Mouse (Mus musculus) ES-E14 (cell line): ENCODE data around the gene Tcf19. TPM values are rescaled to one million over a fixed set of nuclear protein-coding genes. Genes with fewer than 3 reads are reported as not detected.

Source experiments
- DNase-seq: peaks from one replicate; pipeline ENCODE4 v3.0.0-alpha.2; 2013; ENCODE audit warnings: low read depth, low spot score
- H3K27ac ChIP-seq: 2 replicates; pipeline ENCODE4 v1.5.1; 2012; ENCODE audit warnings: low read depth, mild to moderate bottlenecking, low read length, moderate library complexity, mixed read lengths; ENCODE audit not compliant: poor library complexity, insufficient read depth, severe bottlenecking
- H3K36me3 ChIP-seq: 2 replicates; pipeline ENCODE4 v1.6.1; 2012; ENCODE audit warnings: mild to moderate bottlenecking, low read length, moderate library complexity, mixed read lengths; ENCODE audit not compliant: control insufficient read depth, poor library complexity, insufficient read depth, severe bottlenecking
- H3K4me1 ChIP-seq, 2 experiments: fragments of 150-350 bp in 1 of 2; sonication (generic) in 1 of 2; 2 replicates each; pipeline ENCODE4 v1.6.1; 2012; ENCODE audit warnings: low read length in 2 of 2, mild to moderate bottlenecking in 1 of 2, mixed read lengths in 1 of 2; ENCODE audit not compliant: control insufficient read depth in 2 of 2, insufficient read depth in 2 of 2, poor library complexity in 1 of 2
- H3K4me3 ChIP-seq, 2 experiments: fragments of 150-350 bp in 1 of 2; sonication (generic) in 1 of 2; 2 replicates each; pipeline ENCODE4 v1.5.1; 2012; ENCODE audit warnings: low read length in 2 of 2, low read depth in 1 of 2, mild to moderate bottlenecking in 1 of 2, mixed read lengths in 1 of 2; ENCODE audit not compliant: insufficient read depth in 1 of 2, poor library complexity in 1 of 2, severe bottlenecking in 1 of 2
- H3K9ac ChIP-seq: 2 replicates; pipeline ENCODE4 v1.6.1; 2012; ENCODE audit warnings: low read depth, mild to moderate bottlenecking, low read length, mixed read lengths; ENCODE audit not compliant: poor library complexity, insufficient read depth, severe bottlenecking
- H3K9me3 ChIP-seq: fragments of 150-350 bp; sonication (generic); 2 replicates; pipeline ENCODE4 v1.6.1; 2012; ENCODE audit warnings: low read depth, mild to moderate bottlenecking, low read length; ENCODE audit not compliant: control insufficient read depth, insufficient read depth
- CHD2 ChIP-seq: IDR thresholded peaks from 2 replicates; pipeline ENCODE4 v1.6.1; 2014; ENCODE audit warnings: mild to moderate bottlenecking, low read depth, low read length, inconsistent platforms
- HCFC1 ChIP-seq: IDR thresholded peaks from 2 replicates; pipeline ENCODE4 v1.6.1; 2012; ENCODE audit warnings: low read length, inconsistent platforms, borderline replicate concordance; ENCODE audit not compliant: insufficient read depth
- MAFK ChIP-seq: IDR thresholded peaks from 2 replicates; pipeline ENCODE4 v1.6.1; 2014; ENCODE audit warnings: mild to moderate bottlenecking, low read depth, low read length, inconsistent platforms; ENCODE audit not compliant: insufficient read depth
- ZC3H11A ChIP-seq: IDR thresholded peaks from 2 replicates; pipeline ENCODE4 v1.6.1; 2012; ENCODE audit warnings: low read depth, mild to moderate bottlenecking, inconsistent platforms, low read length, borderline replicate concordance
- ZNF384 ChIP-seq: IDR thresholded peaks from 2 replicates; pipeline ENCODE4 v1.6.1; 2012; ENCODE audit warnings: low read depth, low read length, inconsistent platforms
- in situ Hi-C, 2 experiments: fragments of 600-800 bp; cut with MboI; formaldehyde crosslinking; loops; one replicate each; pipeline ENCODE4 v1.15.1; 2025; ENCODE audit warnings: low sequenced_read_pairs in 2 of 2, inconsistent platforms in 1 of 2; ENCODE audit not compliant: unreplicated experiment in 2 of 2
- total RNA-seq: library from RNA; depleted of rRNA; stranded (reverse); fragments of 300-350 nt; gene quantifications from 2 replicates; pipeline ENCODE4 v1.2.3, GENCODE M21; 2012

The Tcf19 gene
- total RNA-seq, 1 experiment: 10.5 TPM

- Histone ChIP-seq H3K9me3 (no peaks in the 10 kb centered on the region), H3K4me3 (no peak overlapping the region), H3K9ac (no peak overlapping the region), H3K4me1 (peaks cover under 1 to 17% of the 10 kb centered on the region in 2 experiments; a peak in 3 of 4 replicates), H3K27ac (no peak overlapping the region), H3K36me3 (no peaks in the 10 kb centered on the region)
- no peak for DNase-seq
- in situ Hi-C loops: no loop called here
- TF ChIP-seq MAFK (no peak), ZC3H11A (no peak), HCFC1 (no peak), ZNF384 (no peak), CHD2 (no peak)
Observed at GRCm38 (mm10) chr17:35538476-35538875, 21.9 kb upstream of the Tcf19 start.

GRCm38 (mm10) chr17:35537421-35537820 lies 20.8 kb upstream of the Tcf19 start:
- Histone ChIP-seq H3K9me3 (no peaks in the 10 kb centered on the region), H3K9ac (no peak overlapping the region), H3K4me3 (no peak overlapping the region), H3K4me1 (peaks cover 2 to 23% of the 10 kb centered on the region in 2 experiments; a peak in 3 of 4 replicates), H3K27ac (no peak overlapping the region), H3K36me3 (no peaks in the 10 kb centered on the region)
- TF ChIP-seq HCFC1: no peak
- no peak for TF ChIP-seq CHD2
- TF ChIP-seq ZC3H11A: no peak
- TF ChIP-seq ZNF384: no peak
- no peak for TF ChIP-seq MAFK
- DNase-seq: no peak
- in situ Hi-C loops: no loop called here

- no peak for DNase-seq
- H3K4me3 ChIP-seq: no peak overlapping the region
- in situ Hi-C loops: no loop called here
- no peak overlapping the region for H3K27ac ChIP-seq
- no peak for TF ChIP-seq HCFC1
- TF ChIP-seq ZC3H11A: peak; percentile 28; the same call in 1 of the 2 replicates
- peaks cover 4 to 40% of the 10 kb centered on the region in 2 experiments; a peak in 3 of 4 replicates for H3K4me1 ChIP-seq
- peak overlapping the region; percentile 46; the same call in 1 of the 2 replicates for H3K9ac ChIP-seq
- peaks cover 4% of the 10 kb centered on the region for H3K36me3 ChIP-seq
- no peaks in the 10 kb centered on the region for H3K9me3 ChIP-seq
Observed at GRCm38 (mm10) chr17:35534343-35534742, 17.7 kb upstream of the Tcf19 start.

- no peaks in the 10 kb centered on the region for H3K9me3 ChIP-seq
- H3K4me3 ChIP-seq: no peak within 1 kb of the TSS
- peaks cover 4 to 38% of the 10 kb centered on the region in 2 experiments; a peak in 3 of 4 replicates for H3K4me1 ChIP-seq
- H3K36me3 ChIP-seq: peaks cover 12% of the 10 kb centered on the region
- no peak within 1 kb of the TSS; the same call in 1 of the 2 replicates for H3K9ac ChIP-seq
- in situ Hi-C loops: no loop called here
- peak within 1 kb of the TSS; percentile 58; the same call in 1 of the 2 replicates for H3K27ac ChIP-seq
- no peak for DNase-seq
- TF ChIP-seq MAFK: no peak
- TF ChIP-seq CHD2: no peak
- TF ChIP-seq ZNF384: no peak
- no peak for TF ChIP-seq ZC3H11A
- no peak for TF ChIP-seq HCFC1
Observed at GRCm38 (mm10) chr17:35532901-35533300, 16.3 kb upstream of the Tcf19 start, which contains the start of gene Psors1c2. Psors1c2 (plus strand) TSS chr17:35533201.

- no peak for TF ChIP-seq ZC3H11A
- TF ChIP-seq CHD2: no peak
- no peak for TF ChIP-seq ZNF384
- TF ChIP-seq HCFC1: no peak
- TF ChIP-seq MAFK: no peak
- in situ Hi-C loops: no loop called here
- peaks cover 12% of the 10 kb centered on the region for H3K36me3 ChIP-seq
Observed at GRCm38 (mm10) chr17:35532360-35532759, 15.7 kb upstream of the Tcf19 start.

More at GRCm38 (mm10) chr17:35532360-35532759, 15.7 kb upstream of the Tcf19 start:
- Histone ChIP-seq H3K4me1 (peaks cover 4 to 38% of the 10 kb centered on the region in 2 experiments; a peak in 3 of 4 replicates), H3K9me3 (no peaks in the 10 kb centered on the region), H3K4me3 (no peak overlapping the region), H3K27ac (peak overlapping the region; percentile 58; the same call in 1 of the 2 replicates), H3K9ac (no peak overlapping the region)
- no peak for DNase-seq
